Mouse (Mus musculus): ENCODE results near the gene Zfp143. TPM values are rescaled to one million over a fixed set of nuclear protein-coding genes. Genes with fewer than 3 reads are reported as not detected.
A peak's percentile ranks its signal among the peaks of the same experiment; 100 is the strongest.
"Not testable (repeated sequence)": the region's sequence is repeated elsewhere in the genome, so short reads cannot be mapped to it uniquely, and the experiment has no call there.

Gene Zfp143
- polyA plus RNA-seq, 1 experiment from 2014 or later = 23.8 TPM

GRCm38 (mm10) chr7:110101266-110101665, 40.2 kb downstream of the Zfp143 start:
- 77% methylated on average over 5 of the region's 5 CpGs for WGBS
- Histone ChIP-seq H3K4me3 (no peak overlapping the region), H3K27ac (no peak overlapping the region), H3K4me1 (replicated peaks) (peaks cover 6% of the 10 kb centered on the region; the same call in 1 of the 2 replicates), H3K27me3 (ENCODE audit: insufficient read depth, poor library complexity, severe bottlenecking) (no peaks in the 10 kb centered on the region), H3K9me3 (no peaks in the 10 kb centered on the region), H3K36me3 (peaks cover 14% of the 10 kb centered on the region)
- DNase-seq (ENCODE audit: low spot score) = no peak

GRCm38 (mm10) chr7:110105041-110105440, 44.0 kb downstream of the Zfp143 start:
- WGBS = 87% methylated on average over 5 of the region's 5 CpGs
- no peak for DNase-seq (ENCODE audit: low spot score)
- no peaks in the 10 kb centered on the region for H3K36me3 ChIP-seq

GRCm38 (mm10) chr7:110106633-110107032, 45.6 kb downstream of the Zfp143 start:
- Histone ChIP-seq H3K4me1 (replicated peaks) (peaks cover 16% of the 10 kb centered on the region), H3K27me3 (ENCODE audit: insufficient read depth, poor library complexity, severe bottlenecking) (no peaks in the 10 kb centered on the region), H3K27ac (no peak overlapping the region), H3K9me3 (no peaks in the 10 kb centered on the region), H3K4me3 (no peak overlapping the region), H3K36me3 (no peaks in the 10 kb centered on the region)
- 84% methylated on average over 3 of the region's 3 CpGs for WGBS
- no peak for DNase-seq (ENCODE audit: low spot score)

More at GRCm38 (mm10) chr7:110105041-110105440, 44.0 kb downstream of the Zfp143 start:
- Histone ChIP-seq H3K9me3 (no peaks in the 10 kb centered on the region), H3K27ac (no peak overlapping the region), H3K27me3 (ENCODE audit: insufficient read depth, poor library complexity, severe bottlenecking) (no peaks in the 10 kb centered on the region), H3K4me3 (no peak overlapping the region), H3K4me1 (replicated peaks) (peaks cover 14% of the 10 kb centered on the region)

DNA sequence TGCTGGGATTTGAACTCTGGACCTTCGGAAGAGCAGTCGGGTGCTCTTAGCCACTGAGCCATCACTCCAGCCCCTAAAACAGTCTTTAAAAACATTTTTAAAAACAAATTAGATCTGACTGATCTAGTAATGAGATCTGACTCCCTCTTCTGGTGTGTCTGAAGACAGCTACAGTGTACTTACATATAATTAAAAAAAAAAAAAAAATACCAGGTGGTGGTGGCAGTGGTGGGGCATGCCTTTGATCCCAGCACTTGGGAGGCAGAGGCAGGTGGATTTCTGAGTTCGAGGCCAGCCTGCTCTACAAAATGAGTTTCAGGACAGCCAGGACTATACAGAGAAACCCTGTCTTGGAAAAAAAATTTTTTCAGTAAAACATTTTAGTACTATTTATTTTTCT, 47.5 kb downstream of the Zfp143 start:
- not testable (repeated sequence) for H3K9me3 ChIP-seq; H3K4me3 ChIP-seq; DNase-seq (ENCODE audit: low spot score); H3K27ac ChIP-seq; H3K36me3 ChIP-seq; H3K27me3 ChIP-seq (ENCODE audit: insufficient read depth, poor library complexity, severe bottlenecking)
- WGBS = 90% methylated on average over 3 of the region's 3 CpGs
- H3K4me1 ChIP-seq (replicated peaks) = peaks cover 16% of the 10 kb centered on the region

DNA sequence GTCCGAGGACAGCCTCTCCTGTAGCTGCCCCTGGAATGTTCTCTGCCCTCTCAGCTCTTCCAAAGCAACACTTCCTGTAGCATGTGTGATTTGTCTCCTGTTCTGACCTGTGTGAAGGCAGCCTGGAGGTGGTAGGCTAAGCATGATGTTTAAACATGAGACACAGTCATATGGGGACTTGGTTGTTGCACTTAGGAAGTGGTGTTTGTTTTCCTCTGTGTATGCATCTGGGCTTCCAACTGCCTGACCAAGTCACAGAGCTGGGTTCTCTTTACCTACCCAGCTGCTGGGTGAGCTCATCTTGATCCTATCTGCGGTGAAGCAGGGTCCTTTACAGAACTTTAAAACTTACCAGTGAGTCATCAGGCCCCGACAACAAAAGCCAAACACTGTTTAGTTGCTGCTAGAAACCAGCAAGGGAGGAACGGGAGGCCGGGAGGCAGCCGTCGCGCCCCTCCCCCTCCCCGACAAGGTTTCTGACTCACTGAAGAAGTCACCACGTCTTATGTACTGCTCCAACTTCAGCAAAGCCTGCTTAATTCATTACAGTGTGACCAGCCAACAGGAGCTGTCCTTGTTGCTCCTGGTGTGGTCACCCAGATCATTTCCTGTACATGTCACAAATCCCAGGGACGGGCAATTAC, 48.1 kb downstream of the Zfp143 start:
- peak overlapping the region; percentile 29 for H3K4me3 ChIP-seq
- 21% methylated on average over 11 of the region's 11 CpGs for WGBS
- no peaks in the 10 kb centered on the region for H3K36me3 ChIP-seq
- H3K27ac ChIP-seq = peak overlapping the region; percentile 64
- H3K9me3 ChIP-seq = no peaks in the 10 kb centered on the region
- H3K4me1 ChIP-seq (replicated peaks) = peaks cover 16% of the 10 kb centered on the region
- DNase-seq (ENCODE audit: low spot score) = peak; percentile 45
- H3K27me3 ChIP-seq (ENCODE audit: insufficient read depth, poor library complexity, severe bottlenecking) = no peaks in the 10 kb centered on the region

DNA sequence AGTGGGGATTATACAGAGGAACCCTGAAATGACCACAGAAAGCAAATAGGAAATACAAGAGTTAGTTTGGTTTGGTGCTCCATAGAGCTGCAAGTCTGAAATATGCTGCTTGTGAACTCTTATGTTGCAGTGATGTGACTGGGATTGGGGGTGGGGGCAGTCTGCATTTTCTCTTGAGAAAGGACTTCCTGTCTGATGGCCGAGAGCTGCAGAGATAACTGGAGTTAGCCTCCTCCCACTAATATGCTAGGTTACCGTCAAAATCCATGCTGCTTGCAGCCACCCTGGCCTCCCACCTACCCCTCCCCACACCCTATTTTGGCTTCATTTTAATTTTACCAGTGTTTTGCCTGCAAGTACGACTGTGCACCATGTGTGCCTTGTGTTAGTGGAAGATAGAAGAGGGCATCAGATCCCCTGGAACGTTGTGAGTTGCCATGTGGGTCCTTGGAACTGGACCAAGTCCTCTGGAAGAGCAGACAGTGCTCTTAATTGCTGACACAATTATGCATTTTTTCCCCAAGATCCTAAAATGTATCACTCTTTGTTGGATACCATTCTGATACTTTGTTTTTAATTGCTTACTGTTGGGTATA, 49.1 kb downstream of the Zfp143 start:
- WGBS = 70% methylated on average over 4 of the region's 4 CpGs
- DNase-seq (ENCODE audit: low spot score) = no peak
- peaks cover 16% of the 10 kb centered on the region for H3K4me1 ChIP-seq (replicated peaks)
- H3K4me3 ChIP-seq = no peak overlapping the region
- H3K36me3 ChIP-seq = no peaks in the 10 kb centered on the region
- no peaks in the 10 kb centered on the region for H3K27me3 ChIP-seq (ENCODE audit: insufficient read depth, poor library complexity, severe bottlenecking)
- no peak overlapping the region for H3K27ac ChIP-seq
- no peaks in the 10 kb centered on the region for H3K9me3 ChIP-seq

- no peak for DNase-seq (ENCODE audit: low spot score)
- Histone ChIP-seq H3K27me3 (ENCODE audit: insufficient read depth, poor library complexity, severe bottlenecking) (no peaks in the 10 kb centered on the region), H3K4me1 (replicated peaks) (peaks cover 5% of the 10 kb centered on the region), H3K4me3 (no peak overlapping the region), H3K36me3 (no peaks in the 10 kb centered on the region), H3K9me3 (no peaks in the 10 kb centered on the region), H3K27ac (no peak overlapping the region)
- WGBS = 67% methylated on average over 5 of the region's 5 CpGs
Measured at GRCm38 (mm10) chr7:110114699-110115098, 53.7 kb downstream of the Zfp143 start.

DNA sequence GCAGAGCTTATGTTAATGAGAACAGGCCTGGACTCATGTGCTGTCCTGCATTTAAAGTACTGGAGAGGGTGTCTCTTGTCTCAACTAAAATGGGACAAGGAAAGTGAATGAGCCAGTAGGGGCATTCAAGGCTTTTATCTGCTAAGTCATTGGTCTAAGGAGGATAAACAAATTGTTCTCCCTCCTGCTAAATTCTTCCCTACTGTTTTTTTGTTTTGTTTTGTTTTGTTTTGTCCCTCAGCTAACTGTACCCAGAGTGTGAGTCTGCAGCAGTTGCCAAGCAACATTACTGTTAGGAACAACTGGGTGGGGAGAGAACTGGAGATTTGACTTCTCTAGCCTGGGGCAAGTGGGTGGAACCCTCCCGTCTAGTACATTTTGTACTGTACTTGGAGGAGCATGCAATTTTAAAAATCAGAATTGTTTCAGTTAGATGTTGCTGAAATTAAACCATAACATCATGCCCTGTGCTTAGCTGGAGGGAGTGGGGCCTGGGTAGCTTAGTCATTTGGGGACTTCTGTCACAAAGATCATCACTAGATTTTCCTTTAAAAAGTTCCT, 55.8 kb downstream of the Zfp143 start:
- DNase-seq (ENCODE audit: low spot score) = no peak
- Histone ChIP-seq H3K27me3 (ENCODE audit: insufficient read depth, poor library complexity, severe bottlenecking) (no peaks in the 10 kb centered on the region), H3K27ac (no peak overlapping the region), H3K4me3 (no peak overlapping the region), H3K4me1 (replicated peaks) (peaks cover 11% of the 10 kb centered on the region), H3K9me3 (no peaks in the 10 kb centered on the region), H3K36me3 (no peaks in the 10 kb centered on the region)
- WGBS = 54% methylated on average over 1 of the region's 1 CpGs

- no peaks in the 10 kb centered on the region for H3K27me3 ChIP-seq (ENCODE audit: insufficient read depth, poor library complexity, severe bottlenecking)
- no peak for DNase-seq (ENCODE audit: low spot score)
- no peak overlapping the region for H3K4me3 ChIP-seq
- 90% methylated on average over 2 of the region's 2 CpGs for WGBS
- H3K27ac ChIP-seq = no peak overlapping the region
- no peaks in the 10 kb centered on the region for H3K9me3 ChIP-seq
- H3K4me1 ChIP-seq (replicated peaks) = peaks cover 12% of the 10 kb centered on the region
- no peaks in the 10 kb centered on the region for H3K36me3 ChIP-seq
Measured at GRCm38 (mm10) chr7:110118448-110118847, 57.4 kb downstream of the Zfp143 start.

- Histone ChIP-seq H3K4me3 (no peak overlapping the region), H3K27ac (no peak overlapping the region), H3K4me1 (replicated peaks) (peaks cover 30% of the 10 kb centered on the region), H3K9me3 (no peaks in the 10 kb centered on the region), H3K27me3 (ENCODE audit: insufficient read depth, poor library complexity, severe bottlenecking) (no peaks in the 10 kb centered on the region), H3K36me3 (no peaks in the 10 kb centered on the region; the same call in 1 of the 2 replicates)
- 84% methylated on average over 2 of the region's 2 CpGs for WGBS
- no peak for DNase-seq (ENCODE audit: low spot score)
Measured at GRCm38 (mm10) chr7:110120157-110120784, 59.3 kb downstream of the Zfp143 start.

DNA sequence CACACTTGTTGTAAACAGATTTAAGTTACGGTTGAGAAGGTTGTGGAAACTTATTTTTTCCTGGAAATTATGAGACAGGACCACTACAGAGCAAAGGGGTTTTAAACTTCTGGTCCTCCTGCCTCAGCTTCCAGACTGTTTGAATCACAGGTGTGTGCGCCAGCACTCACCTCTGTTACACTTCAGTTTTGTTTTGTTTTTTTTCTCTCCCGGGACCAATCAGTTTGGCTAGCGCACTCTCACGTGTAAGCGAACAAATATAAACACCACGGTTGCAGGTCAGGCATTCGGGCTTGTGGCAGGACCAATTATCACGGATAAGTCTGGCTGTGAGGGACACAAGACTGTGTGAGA, 60.1 kb downstream of the Zfp143 start:
- peaks cover 6% of the 10 kb centered on the region for H3K36me3 ChIP-seq
- WGBS = 4% methylated on average over 9 of the region's 9 CpGs
- no peaks in the 10 kb centered on the region for H3K9me3 ChIP-seq
- H3K4me1 ChIP-seq (replicated peaks) = peaks cover 30% of the 10 kb centered on the region
- no peaks in the 10 kb centered on the region for H3K27me3 ChIP-seq (ENCODE audit: insufficient read depth, poor library complexity, severe bottlenecking)
- peak overlapping the region; percentile 97 for H3K27ac ChIP-seq
- DNase-seq (ENCODE audit: low spot score) = no peak
- H3K4me3 ChIP-seq = peak overlapping the region; percentile 99

DNA sequence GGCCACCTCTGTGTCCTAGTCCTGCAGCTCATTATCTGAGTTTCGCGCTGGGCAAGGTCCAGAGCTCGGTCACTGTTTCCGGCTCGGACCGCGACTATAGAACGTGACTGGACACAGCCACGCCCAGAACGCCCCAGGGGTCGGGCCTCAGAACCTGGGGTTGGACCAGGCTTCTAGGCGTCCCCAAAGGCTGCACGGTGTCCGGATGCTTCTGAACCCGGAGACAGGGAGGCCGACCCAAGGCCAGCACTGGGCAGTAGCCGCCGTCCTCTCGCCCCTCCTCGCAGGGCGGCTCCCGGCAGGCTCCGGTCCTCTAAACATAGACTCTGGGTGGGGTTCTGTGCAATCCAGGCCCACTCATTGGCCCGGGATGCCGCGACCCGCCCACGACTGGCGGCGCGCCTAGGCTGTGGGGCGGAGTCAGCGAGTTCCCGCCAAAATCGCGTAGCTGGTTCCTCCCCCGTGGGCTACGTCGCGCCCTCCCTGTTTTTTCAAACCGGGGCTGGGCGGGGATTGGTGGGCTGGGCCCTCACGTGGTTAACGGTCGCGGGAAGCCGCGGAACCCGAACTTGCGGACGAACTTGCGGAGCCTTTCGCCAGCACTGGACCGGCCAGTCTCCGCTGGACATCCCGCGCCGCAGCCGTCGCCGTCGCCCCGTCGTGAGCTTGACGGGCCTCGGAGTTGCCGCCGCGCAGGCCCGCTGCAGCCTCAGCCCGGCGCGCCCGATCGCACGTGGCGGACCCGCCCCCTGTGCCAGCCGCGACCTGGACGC, 60.7 kb downstream of the Zfp143 start, which contains the start of gene Wee1:
TSS of gene Wee1 (plus strand) at position 531 of the 773 bp plus-strand sequence.
- H3K27me3 ChIP-seq (ENCODE audit: insufficient read depth, poor library complexity, severe bottlenecking) = no peaks in the 10 kb centered on the region
- peaks cover 12% of the 10 kb centered on the region for H3K36me3 ChIP-seq
- peaks cover 30% of the 10 kb centered on the region for H3K4me1 ChIP-seq (replicated peaks)
- H3K4me3 ChIP-seq = peak within 1 kb of the TSS; percentile 99
- no peaks in the 10 kb centered on the region for H3K9me3 ChIP-seq
- H3K27ac ChIP-seq = peak within 1 kb of the TSS; percentile 97
- WGBS = under 1% methylated on average over 81 of the region's 81 CpGs
- DNase-seq (ENCODE audit: low spot score) = peak; percentile 99
